Mouse (Mus musculus) adrenal gland, adult 8-10 months (tissue): ENCODE results near the gene Cpsf2. TPM values are rescaled to one million over a fixed set of nuclear protein-coding genes. Genes with fewer than 3 reads are reported as not detected.
A peak's percentile ranks its signal among the peaks of the same experiment; 100 is the strongest.

ENCODE experiments used
- DNase-seq: peaks from one replicate; pipeline ENCODE4 v3.0.0; 2022
- total RNA-seq, 4 experiments: library from RNA; stranded (reverse); gene quantifications; 2 replicates each; pipeline ENCODE4 v1.2.4; 2022

Cpsf2 gene
- total RNA-seq, 4 experiments from 2014 or later = 33.5 to 39.0 (median 37.2) TPM

- DNase-seq = no peak
These were observed 4.5 kb downstream of the Cpsf2 start for GRCm38 (mm10) chr12:101980266-101980665.

GRCm38 (mm10) chr12:101981559-101981958 lies 5.8 kb downstream of the Cpsf2 start:
- no peak for DNase-seq

- peak; percentile 21 for DNase-seq
These were observed 7.2 kb downstream of the Cpsf2 start for GRCm38 (mm10) chr12:101982977-101983376.

- no peak for DNase-seq
These were observed 9.3 kb downstream of the Cpsf2 start for GRCm38 (mm10) chr12:101985110-101985509.

GRCm38 (mm10) chr12:101987659-101988058 lies 11.9 kb downstream of the Cpsf2 start:
- no peak for DNase-seq

- DNase-seq = no peak
These were observed 19.0 kb downstream of the Cpsf2 start for GRCm38 (mm10) chr12:101994576-101995467.

GRCm38 (mm10) chr12:101998929-101999328 lies 23.1 kb downstream of the Cpsf2 start:
- DNase-seq = no peak

GRCm38 (mm10) chr12:102000785-102001184 lies 25.0 kb downstream of the Cpsf2 start:
- no peak for DNase-seq

- DNase-seq = no peak
These were observed 32.6 kb downstream of the Cpsf2 start for GRCm38 (mm10) chr12:102008111-102008977.

- DNase-seq = no peak
These were observed 33.8 kb downstream of the Cpsf2 start for GRCm38 (mm10) chr12:102009551-102009950.

- DNase-seq = no peak
These were observed 38.6 kb downstream of the Cpsf2 start for GRCm38 (mm10) chr12:102014411-102014810.

GRCm38 (mm10) chr12:102015127-102015526 lies 39.3 kb downstream of the Cpsf2 start:
- no peak for DNase-seq

- DNase-seq = no peak
These were observed 46.1 kb downstream of the Cpsf2 start for GRCm38 (mm10) chr12:102021923-102022322.

- DNase-seq = no peak
These were observed 53.4 kb downstream of the Cpsf2 start for GRCm38 (mm10) chr12:102029184-102029583.

GRCm38 (mm10) chr12:102029892-102030446 lies 54.2 kb downstream of the Cpsf2 start:
- DNase-seq = no peak

GRCm38 (mm10) chr12:102034934-102035333 lies 59.1 kb downstream of the Cpsf2 start:
- DNase-seq = no peak

- DNase-seq = no peak
These were observed 64.1 kb downstream of the Cpsf2 start for GRCm38 (mm10) chr12:102039861-102040260.

GRCm38 (mm10) chr12:102041699-102042098 lies 65.9 kb downstream of the Cpsf2 start:
- DNase-seq = no peak

- DNase-seq = no peak
These were observed 66.5 kb downstream of the Cpsf2 start for GRCm38 (mm10) chr12:102042247-102042646.

- peak; percentile 18 for DNase-seq
These were observed 68.1 kb downstream of the Cpsf2 start for GRCm38 (mm10) chr12:102043840-102044239.

GRCm38 (mm10) chr12:102054155-102054554 lies 78.4 kb downstream of the Cpsf2 start:
- DNase-seq = no peak

- no peak for DNase-seq
These were observed 80.0 kb downstream of the Cpsf2 start for GRCm38 (mm10) chr12:102055758-102056157.
